Mouse (Mus musculus): Measurements from ENCODE around the gene Fggy. TPM values are rescaled to one million over a fixed set of nuclear protein-coding genes. Genes with fewer than 3 reads are reported as not detected.

Fggy gene
- polyA plus RNA-seq, 1 experiment = 2.7 TPM

DNA sequence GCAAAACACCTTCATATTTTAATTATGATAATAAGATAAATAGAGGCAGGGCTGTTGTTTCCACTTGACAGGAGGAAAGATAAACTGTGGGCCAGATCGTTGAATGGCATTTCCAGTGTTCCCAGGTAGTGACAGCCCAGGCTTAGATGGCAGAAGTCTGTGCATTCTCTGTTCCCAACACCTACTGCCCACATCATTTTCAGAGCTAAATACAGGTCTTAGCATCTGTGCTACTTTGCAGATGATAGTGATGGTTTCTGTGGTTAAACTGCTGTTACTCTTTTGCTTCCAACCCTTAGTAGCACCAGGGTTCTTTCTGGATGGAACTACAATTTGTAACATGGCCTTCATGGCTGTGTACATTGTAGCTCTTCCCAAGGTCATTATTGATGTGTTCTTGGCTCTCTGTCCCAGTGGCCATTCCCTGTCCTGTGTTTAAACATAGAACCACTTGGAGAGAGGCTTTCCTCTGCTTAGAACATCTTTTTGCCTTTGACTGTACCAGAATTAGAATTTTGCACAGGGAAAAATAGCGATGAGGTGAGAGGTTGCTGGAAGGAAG, 31.5 kb downstream of the Fggy start:
- H3K36me3 ChIP-seq (ENCODE audit: control insufficient read depth, insufficient read depth, low read length) = no peaks in the 10 kb centered on the region
- no peak overlapping the region for H3K27ac ChIP-seq (ENCODE audit: insufficient read depth, low read length)
- no peaks in the 10 kb centered on the region for H3K4me1 ChIP-seq (ENCODE audit: control insufficient read depth, insufficient read depth, insufficient read length)
- no peaks in the 10 kb centered on the region for H3K27me3 ChIP-seq (ENCODE audit: control insufficient read depth, insufficient read depth, low read length)
- DNase-seq (ENCODE audit: low read depth in 1 of 2, low spot score in 2 of 2) = no peak
- no peak overlapping the region for H3K4me3 ChIP-seq (ENCODE audit: extremely low read depth, insufficient read depth, insufficient read length)
- TF ChIP-seq CTCF (IDR thresholded peaks at IDR 0.05; ENCODE audit: extremely low read depth, insufficient read depth, insufficient read length, insufficient replicate concordance) = no peak
- no peak for TF ChIP-seq POLR2A (IDR thresholded peaks at IDR 0.05; ENCODE audit: low read depth, low read length)
- 89% methylated on average over 2 of the region's 2 CpGs for WGBS

DNA sequence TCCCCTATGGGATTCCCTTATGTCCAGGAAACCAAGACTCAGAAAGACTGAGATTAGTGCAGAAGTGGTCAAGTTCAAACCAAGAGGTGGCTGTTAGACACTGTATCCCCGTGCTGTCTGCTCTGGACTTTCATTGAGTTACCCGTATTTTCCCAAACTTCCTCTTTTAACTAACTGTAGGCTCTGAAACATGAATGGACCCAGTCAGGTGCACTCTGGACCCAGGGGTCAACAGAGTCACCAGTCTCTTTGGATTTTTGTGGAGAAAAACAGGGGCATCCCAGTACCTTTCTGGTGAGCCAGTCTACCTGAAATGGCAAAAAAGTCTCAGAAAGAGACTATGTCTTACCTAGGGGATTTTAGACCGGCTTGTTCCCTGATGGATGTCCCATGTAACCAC, 33.6 kb downstream of the Fggy start:
- no peak overlapping the region for H3K4me3 ChIP-seq (ENCODE audit: extremely low read depth, insufficient read depth, insufficient read length)
- no peak for DNase-seq (ENCODE audit: low read depth in 1 of 2, low spot score in 2 of 2)
- no peaks in the 10 kb centered on the region for H3K27me3 ChIP-seq (ENCODE audit: control insufficient read depth, insufficient read depth, low read length)
- TF ChIP-seq CTCF (IDR thresholded peaks at IDR 0.05; ENCODE audit: extremely low read depth, insufficient read depth, insufficient read length, insufficient replicate concordance) (no peak), POLR2A (IDR thresholded peaks at IDR 0.05; ENCODE audit: low read depth, low read length) (no peak)
- no peaks in the 10 kb centered on the region for H3K36me3 ChIP-seq (ENCODE audit: control insufficient read depth, insufficient read depth, low read length)
- 63% methylated on average over 3 of the region's 3 CpGs for WGBS
- H3K27ac ChIP-seq (ENCODE audit: insufficient read depth, low read length) = no peak overlapping the region
- no peaks in the 10 kb centered on the region for H3K4me1 ChIP-seq (ENCODE audit: control insufficient read depth, insufficient read depth, insufficient read length)

DNA sequence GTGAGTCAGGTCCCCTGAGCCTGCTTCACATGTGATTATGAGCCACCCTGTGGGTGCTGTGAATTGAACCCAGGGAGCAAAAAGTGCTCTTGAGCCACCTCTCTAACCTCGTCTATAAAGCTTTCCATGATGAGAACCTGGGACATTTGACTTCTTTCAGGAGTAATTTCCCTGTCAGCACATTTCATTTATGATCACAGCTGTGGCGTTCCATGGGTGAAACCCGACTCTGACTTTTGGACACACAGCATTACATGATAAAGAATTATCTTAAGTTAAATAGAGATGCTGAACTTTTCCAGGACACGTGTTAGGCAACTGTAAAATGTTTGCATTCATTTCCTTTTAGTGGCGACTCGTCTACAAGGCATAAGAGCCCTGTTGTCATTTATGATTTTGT, 39.9 kb downstream of the Fggy start:
- no peak overlapping the region for H3K4me3 ChIP-seq (ENCODE audit: extremely low read depth, insufficient read depth, insufficient read length)
- H3K27me3 ChIP-seq (ENCODE audit: control insufficient read depth, insufficient read depth, low read length) = no peaks in the 10 kb centered on the region
- no peak for DNase-seq (ENCODE audit: low read depth in 1 of 2, low spot score in 2 of 2)
- no peaks in the 10 kb centered on the region for H3K36me3 ChIP-seq (ENCODE audit: control insufficient read depth, insufficient read depth, low read length)
- no peak overlapping the region for H3K27ac ChIP-seq (ENCODE audit: insufficient read depth, low read length)
- no peaks in the 10 kb centered on the region for H3K4me1 ChIP-seq (ENCODE audit: control insufficient read depth, insufficient read depth, insufficient read length)
- 87% methylated on average over 6 of the region's 6 CpGs for WGBS
- TF ChIP-seq POLR2A (IDR thresholded peaks at IDR 0.05; ENCODE audit: low read depth, low read length) (no peak), CTCF (IDR thresholded peaks at IDR 0.05; ENCODE audit: extremely low read depth, insufficient read depth, insufficient read length, insufficient replicate concordance) (no peak)

DNA sequence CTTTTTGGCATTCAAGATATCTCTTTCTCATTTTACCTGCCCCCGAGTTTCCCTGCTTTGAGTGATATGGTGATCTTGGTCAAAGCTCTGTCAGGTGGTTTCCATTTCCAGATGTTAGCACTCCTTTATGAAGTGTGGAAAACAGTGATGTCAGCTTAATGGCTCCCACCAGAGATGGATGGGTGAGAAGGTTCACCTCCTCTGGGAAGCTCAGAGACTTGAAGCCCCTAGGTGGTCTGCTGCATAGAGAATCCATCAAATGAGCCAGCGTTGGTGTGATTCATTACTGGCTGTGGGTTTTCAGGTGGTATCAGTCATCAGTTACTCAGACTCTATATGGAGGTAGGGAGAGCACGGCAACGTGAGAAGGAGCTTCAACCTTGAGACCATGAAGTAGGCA, 44.5 kb downstream of the Fggy start:
- H3K27me3 ChIP-seq (ENCODE audit: control insufficient read depth, insufficient read depth, low read length) = no peaks in the 10 kb centered on the region
- H3K4me3 ChIP-seq (ENCODE audit: extremely low read depth, insufficient read depth, insufficient read length) = no peak overlapping the region
- no peaks in the 10 kb centered on the region for H3K36me3 ChIP-seq (ENCODE audit: control insufficient read depth, insufficient read depth, low read length)
- DNase-seq (ENCODE audit: low read depth in 1 of 2, low spot score in 2 of 2) = no peak
- TF ChIP-seq CTCF (IDR thresholded peaks at IDR 0.05; ENCODE audit: extremely low read depth, insufficient read depth, insufficient read length, insufficient replicate concordance) = no peak
- TF ChIP-seq POLR2A (IDR thresholded peaks at IDR 0.05; ENCODE audit: low read depth, low read length) = no peak
- WGBS = 94% methylated on average over 4 of the region's 4 CpGs
- no peaks in the 10 kb centered on the region for H3K4me1 ChIP-seq (ENCODE audit: control insufficient read depth, insufficient read depth, insufficient read length)
- H3K27ac ChIP-seq (ENCODE audit: insufficient read depth, low read length) = no peak overlapping the region

DNA sequence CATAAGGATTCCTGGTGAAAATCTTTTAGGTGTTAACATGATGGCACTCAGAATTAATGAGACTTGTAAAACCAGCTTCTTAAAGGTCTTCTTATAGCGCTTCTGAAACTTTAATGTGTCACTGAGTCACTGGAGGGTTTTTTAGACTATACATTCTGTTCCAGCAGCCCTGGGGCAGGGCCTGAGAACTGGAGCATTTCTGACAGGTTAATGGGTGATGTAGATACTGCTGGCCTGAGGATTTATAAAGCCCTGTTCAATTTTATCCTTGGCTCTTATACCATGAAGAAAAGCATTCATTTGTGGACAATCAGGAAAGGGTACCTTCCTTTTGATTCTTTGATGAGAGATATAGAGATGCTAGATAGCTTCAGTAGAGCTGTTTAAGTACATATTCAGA, 45.9 kb downstream of the Fggy start:
- no peak overlapping the region for H3K4me3 ChIP-seq (ENCODE audit: extremely low read depth, insufficient read depth, insufficient read length)
- WGBS = 96% methylated on average over 1 of the region's 1 CpGs
- DNase-seq (ENCODE audit: low read depth in 1 of 2, low spot score in 2 of 2) = no peak
- TF ChIP-seq CTCF (IDR thresholded peaks at IDR 0.05; ENCODE audit: extremely low read depth, insufficient read depth, insufficient read length, insufficient replicate concordance) (no peak), POLR2A (IDR thresholded peaks at IDR 0.05; ENCODE audit: low read depth, low read length) (no peak)
- no peaks in the 10 kb centered on the region for H3K27me3 ChIP-seq (ENCODE audit: control insufficient read depth, insufficient read depth, low read length)
- no peaks in the 10 kb centered on the region for H3K4me1 ChIP-seq (ENCODE audit: control insufficient read depth, insufficient read depth, insufficient read length)
- H3K27ac ChIP-seq (ENCODE audit: insufficient read depth, low read length) = no peak overlapping the region
- no peaks in the 10 kb centered on the region for H3K36me3 ChIP-seq (ENCODE audit: control insufficient read depth, insufficient read depth, low read length)

DNA sequence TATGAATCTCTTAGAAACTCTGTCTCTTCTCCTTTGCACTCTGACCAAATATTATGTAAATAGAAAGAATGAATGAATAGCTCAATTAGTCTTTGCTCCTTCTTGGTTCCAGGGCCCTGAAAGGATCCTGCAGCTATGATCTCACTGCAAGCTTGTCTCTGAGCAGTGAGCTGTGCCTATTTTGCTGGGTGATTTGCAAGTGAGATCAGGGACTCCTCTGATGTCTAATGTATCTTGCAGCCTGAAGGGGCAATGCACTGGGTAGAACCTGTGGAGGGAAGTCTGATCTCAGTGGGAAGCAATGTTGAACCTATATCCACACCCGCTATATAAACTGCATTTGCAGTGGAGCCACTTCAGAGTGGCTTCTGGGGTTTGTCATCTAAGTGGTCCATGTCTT, 53.4 kb downstream of the Fggy start:
- H3K4me3 ChIP-seq (ENCODE audit: extremely low read depth, insufficient read depth, insufficient read length) = no peak overlapping the region
- 90% methylated on average over 1 of the region's 1 CpGs for WGBS
- H3K27ac ChIP-seq (ENCODE audit: insufficient read depth, low read length) = no peak overlapping the region
- H3K4me1 ChIP-seq (ENCODE audit: control insufficient read depth, insufficient read depth, insufficient read length) = no peaks in the 10 kb centered on the region
- DNase-seq (ENCODE audit: low read depth in 1 of 2, low spot score in 2 of 2) = no peak
- no peaks in the 10 kb centered on the region for H3K27me3 ChIP-seq (ENCODE audit: control insufficient read depth, insufficient read depth, low read length)
- no peak for TF ChIP-seq POLR2A (IDR thresholded peaks at IDR 0.05; ENCODE audit: low read depth, low read length)
- TF ChIP-seq CTCF (IDR thresholded peaks at IDR 0.05; ENCODE audit: extremely low read depth, insufficient read depth, insufficient read length, insufficient replicate concordance) = no peak
- no peaks in the 10 kb centered on the region for H3K36me3 ChIP-seq (ENCODE audit: control insufficient read depth, insufficient read depth, low read length)

DNA sequence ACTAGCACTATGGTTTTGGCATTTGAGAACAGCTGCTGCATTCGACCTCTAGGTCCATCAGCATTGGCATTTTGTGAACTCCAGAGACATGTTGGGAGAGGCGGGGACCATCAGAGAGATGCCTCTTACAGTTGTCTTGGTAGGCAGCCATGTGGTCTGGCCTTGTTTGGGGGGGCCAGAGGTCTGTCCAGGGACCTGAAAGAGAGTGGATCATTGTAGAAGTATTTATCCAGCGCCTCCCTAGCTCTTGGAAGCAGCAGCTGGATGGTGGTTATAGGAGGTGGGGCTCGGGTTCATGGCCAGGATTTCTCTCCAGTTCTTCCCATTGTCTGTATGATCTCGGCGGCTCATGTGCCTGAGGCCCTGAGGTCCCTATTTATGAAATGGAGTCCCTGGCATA, 54.1 kb downstream of the Fggy start:
- 87% methylated on average over 6 of the region's 6 CpGs for WGBS
- no peaks in the 10 kb centered on the region for H3K36me3 ChIP-seq (ENCODE audit: control insufficient read depth, insufficient read depth, low read length)
- DNase-seq (ENCODE audit: low read depth in 1 of 2, low spot score in 2 of 2) = no peak

More for the DNA sequence above, 54.1 kb downstream of the Fggy start:
- Histone ChIP-seq H3K4me1 (ENCODE audit: control insufficient read depth, insufficient read depth, insufficient read length) (no peaks in the 10 kb centered on the region), H3K4me3 (ENCODE audit: extremely low read depth, insufficient read depth, insufficient read length) (no peak overlapping the region), H3K27ac (ENCODE audit: insufficient read depth, low read length) (no peak overlapping the region), H3K27me3 (ENCODE audit: control insufficient read depth, insufficient read depth, low read length) (no peaks in the 10 kb centered on the region)
- TF ChIP-seq CTCF (IDR thresholded peaks at IDR 0.05; ENCODE audit: extremely low read depth, insufficient read depth, insufficient read length, insufficient replicate concordance) (no peak), POLR2A (IDR thresholded peaks at IDR 0.05; ENCODE audit: low read depth, low read length) (no peak)
